Mouse (Mus musculus) urinary bladder, postnatal 4 days (tissue): ENCODE results near the gene Gamt.

Experiments
- DNase-seq, 2 experiments: peaks; one replicate each; pipeline ENCODE4 v3.0.0; 2021 to 2022; ENCODE audit warnings: low spot score in 2 of 2

The Gamt gene

DNA sequence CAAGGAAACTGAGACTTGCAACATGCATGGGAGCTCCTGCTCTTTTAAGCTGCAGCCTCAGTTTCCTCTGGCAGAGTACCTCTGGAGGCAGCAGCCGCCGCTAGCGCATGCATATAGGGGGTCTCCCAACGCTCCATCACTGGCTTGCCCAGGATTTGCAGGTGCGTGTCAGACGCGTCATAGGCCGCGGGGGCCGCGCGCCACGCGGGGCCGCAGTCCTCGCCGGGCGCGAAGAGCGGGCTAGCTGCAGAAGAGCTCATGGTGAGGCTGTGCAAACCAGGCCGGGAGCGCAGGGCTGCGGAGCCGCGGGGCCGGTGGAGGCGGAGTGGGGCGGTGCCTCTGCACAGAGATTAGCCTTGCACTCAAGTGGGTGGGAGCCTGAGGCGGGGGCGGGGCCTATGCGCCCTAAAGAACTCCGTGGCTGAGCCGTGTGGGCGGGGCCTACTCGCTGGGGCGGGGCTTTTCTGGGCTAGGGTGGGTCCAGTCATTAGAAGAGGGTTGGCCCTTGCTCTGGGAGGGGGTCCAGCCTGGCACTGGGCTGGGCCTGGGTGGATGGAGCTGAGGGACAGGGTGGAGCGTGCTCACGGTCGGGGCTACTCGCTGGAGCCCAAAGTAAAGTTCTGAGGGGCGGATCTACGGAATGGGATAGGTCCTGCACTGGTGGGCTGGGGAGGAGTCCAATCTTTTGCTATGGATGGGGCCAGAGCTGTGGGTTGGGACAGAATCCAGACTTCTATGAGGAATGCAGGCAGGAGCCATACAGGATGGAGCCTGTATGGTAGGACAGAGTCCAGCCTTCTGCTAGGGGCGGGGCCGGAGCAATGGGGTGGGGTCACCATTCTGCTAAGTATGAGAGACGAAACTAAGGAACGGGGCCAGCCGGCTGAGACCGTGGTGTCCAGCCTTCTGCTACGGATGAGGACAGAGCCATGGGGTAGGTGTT is at the start of gene Gamt, which contains the start of gene Dazap1:
TSS of gene Gamt (minus strand) at position 371 of the 943 bp plus-strand sequence.
TSS of gene Dazap1 (plus strand) at position 845 of the 943 bp plus-strand sequence.
- DNase-seq: peak; percentile 99

GRCm38 (mm10) chr10:80304862-80305261 is 44.0 kb upstream of the Gamt start:
- no peak for DNase-seq

- no peak for DNase-seq
Observed at GRCm38 (mm10) chr10:80304458-80304857, 43.6 kb upstream of the Gamt start.

DNA sequence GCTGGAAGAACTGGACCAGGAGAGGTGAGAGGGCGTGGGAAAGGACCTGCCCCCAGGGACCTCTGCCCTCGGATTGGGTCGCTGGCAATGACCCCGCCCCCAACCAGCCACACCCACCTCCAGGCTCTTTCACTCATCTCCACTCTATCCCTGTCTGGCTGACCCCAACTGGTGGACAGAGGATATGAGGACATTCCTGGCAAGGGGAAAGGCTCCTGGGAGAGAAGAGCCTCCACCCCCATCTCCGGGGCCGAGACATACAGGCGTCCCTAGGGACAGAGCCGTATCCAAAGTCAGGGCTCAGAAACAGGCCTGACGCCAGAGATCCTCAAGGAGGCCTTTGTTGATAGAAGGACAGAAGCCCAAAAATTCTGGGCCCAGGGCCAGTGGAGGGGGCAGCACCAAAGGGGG is 41.7 kb upstream of the Gamt start:
- peak; percentile 72 to 75 for DNase-seq

- DNase-seq: no peak
Observed at GRCm38 (mm10) chr10:80302082-80302355, 41.2 kb upstream of the Gamt start.

GRCm38 (mm10) chr10:80301256-80302081 is 40.7 kb upstream of the Gamt start:
- no peak for DNase-seq

- no peak for DNase-seq
Observed at GRCm38 (mm10) chr10:80300672-80301181, 39.9 kb upstream of the Gamt start.

DNA sequence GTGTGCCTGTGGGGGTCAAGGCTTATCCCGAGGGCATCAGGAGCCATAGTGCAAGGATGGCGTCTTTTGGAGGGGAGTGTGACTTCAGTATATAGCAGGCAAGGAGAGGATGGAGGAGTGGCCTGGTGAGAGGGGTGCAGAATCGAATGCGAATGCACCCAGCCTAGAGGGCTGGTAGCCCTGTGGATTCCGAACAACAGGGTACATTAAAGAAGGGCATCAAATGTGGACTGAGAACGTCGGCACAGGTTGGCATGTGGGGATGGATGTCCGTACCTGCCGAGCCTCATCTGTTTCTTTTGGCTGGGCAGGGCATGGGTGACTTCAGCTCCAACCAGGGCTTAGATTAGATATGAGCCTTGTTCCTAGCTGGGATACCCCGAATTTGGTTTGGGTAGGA is 39.0 kb upstream of the Gamt start:
- DNase-seq: no peak

DNA sequence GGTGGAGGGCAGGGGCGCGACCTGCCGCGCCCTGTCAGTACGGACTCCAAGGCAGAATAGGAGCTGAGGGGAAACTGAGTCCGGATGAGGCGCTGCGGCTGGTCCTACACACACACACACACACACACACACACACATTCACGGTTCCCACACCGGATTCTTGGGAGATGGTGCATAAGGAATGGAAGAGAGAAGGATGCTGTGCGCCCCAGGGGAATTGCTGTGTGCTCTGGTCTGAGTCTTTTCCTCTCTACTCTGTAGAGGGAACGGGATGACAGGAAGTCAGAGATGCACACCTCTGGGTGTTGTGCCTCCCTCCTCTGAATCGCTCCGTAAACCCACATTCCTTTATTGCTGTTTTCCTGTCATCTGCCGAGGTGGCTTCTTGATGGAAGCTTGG is 38.5 kb upstream of the Gamt start:
- DNase-seq: no peak

DNA sequence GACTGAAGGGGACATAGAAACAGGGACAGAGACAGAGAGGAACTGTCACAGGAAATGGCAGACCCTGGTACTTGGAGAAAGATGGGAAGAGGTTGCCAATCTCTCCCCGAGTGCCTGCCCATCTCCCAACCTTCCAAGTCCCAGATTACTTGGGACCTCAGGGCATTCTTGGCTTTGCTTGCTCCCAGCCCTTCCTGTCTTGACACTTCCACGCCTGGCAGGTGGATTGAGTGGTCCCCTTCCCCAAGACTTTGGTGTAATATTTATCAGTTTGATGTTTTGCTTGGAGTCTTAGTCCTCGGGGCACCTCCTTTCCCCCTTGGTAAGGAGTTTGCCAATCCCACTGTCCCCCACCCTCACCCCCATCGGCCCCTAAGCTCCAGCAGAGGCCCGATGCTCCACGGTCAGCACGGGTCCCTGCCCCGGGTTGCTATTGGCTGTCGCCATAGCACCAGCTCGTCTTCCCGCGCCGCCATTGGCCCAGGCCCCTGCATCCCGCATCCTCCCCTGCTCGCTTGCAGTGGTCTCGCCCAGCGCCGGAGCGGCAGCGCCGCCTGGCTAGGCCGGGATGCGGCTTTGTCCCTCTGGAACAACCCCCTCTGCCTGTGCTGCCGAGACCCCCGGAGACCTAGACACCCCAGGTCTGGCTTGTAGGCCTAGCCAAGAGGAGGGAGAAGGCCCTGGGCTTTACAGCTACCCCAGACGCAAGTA is 37.9 kb upstream of the Gamt start:
- no peak for DNase-seq

DNA sequence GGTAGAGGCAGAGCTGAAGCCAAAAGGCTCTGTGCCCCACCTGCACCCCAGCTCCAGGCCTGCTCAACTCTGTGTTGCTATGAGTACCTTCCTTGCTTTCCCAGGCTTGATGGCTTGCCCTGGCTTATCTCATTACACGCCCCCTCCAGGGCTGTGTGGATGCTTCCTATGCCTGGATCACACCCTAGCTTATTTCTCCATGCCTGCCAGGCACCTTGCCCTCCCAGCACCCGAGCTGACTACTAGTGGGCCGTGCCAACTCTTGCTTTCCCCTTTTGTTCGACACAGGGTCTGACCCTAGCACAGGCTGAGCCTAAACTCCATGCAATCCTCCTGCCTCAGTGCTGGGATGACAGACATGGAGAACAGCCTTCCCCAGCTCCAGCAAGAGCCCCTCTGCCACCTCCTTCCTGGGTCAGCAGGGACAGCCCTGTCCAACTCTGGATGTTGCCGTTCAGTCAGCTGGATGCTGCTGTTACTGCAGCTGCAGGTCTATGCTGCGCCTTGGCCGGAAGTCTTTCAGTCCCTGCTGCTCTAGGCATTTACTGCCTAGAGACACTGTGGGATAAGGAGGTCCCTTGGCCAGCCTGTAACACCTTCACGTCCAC is 36.8 kb upstream of the Gamt start:
- no peak for DNase-seq

DNA sequence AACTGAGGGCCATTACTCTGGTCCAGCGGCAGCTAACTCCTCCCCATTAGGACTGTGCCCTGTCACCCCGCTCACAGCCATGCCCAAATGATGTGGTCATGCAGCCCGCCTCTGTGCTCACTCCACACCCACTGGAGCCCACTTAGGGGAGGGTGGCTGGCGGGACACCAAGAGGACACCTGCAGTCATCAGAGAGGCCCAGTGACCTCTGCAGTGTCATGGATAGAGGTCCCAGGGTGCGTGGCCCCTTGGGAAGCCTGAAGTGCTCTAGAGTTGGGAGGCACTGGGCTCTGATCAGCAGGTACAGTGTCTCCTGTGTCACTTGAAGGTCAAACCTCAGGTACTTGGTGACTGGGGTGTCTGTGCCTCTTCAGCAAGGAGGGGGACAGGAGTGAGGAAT is 36.0 kb upstream of the Gamt start:
- DNase-seq: no peak

DNA sequence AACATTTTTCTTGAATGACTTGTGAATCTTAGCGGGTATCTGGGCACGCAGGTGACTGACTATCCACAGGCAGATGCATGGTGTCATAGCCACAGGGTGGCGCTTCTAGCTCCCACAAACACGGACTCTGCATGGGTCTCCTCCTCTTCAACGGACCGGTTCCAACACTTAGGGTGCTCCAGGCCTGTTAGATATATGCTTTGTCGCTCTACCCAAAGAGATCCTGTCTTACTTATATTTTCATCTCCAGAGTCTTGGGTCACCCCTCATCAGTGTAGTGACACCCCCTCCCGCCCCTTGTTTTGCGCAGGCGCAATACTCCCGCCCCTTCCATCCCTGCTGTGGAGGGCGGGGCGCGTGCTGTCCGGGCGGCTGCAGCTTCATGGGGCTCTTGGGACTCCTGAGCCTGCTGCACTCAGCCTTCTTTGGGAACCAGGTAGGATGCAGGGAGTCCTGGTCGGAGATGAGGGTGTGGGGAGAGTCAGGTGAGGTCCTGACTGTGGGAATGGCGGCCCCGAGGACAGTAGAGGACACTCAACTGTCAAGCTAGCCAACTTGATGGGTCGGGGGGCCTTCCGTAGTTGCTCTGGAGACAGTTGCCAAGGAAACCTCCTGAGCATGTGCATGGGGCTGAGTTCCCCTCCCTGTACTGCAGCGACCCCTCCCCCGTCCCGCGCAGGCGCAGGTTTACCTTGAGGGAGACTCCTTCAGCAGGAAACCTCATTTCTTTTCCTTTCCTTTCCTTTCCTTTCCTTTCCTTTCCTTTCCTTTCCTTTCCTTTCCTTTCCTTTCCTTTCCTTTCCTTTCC is 35.0 kb upstream of the Gamt start, which contains the start of gene Apc2:
TSS of gene Apc2 (plus strand) at position 360 of the 808 bp plus-strand sequence.
- peak in 1 of 2 experiments; percentile 64 for DNase-seq

DNA sequence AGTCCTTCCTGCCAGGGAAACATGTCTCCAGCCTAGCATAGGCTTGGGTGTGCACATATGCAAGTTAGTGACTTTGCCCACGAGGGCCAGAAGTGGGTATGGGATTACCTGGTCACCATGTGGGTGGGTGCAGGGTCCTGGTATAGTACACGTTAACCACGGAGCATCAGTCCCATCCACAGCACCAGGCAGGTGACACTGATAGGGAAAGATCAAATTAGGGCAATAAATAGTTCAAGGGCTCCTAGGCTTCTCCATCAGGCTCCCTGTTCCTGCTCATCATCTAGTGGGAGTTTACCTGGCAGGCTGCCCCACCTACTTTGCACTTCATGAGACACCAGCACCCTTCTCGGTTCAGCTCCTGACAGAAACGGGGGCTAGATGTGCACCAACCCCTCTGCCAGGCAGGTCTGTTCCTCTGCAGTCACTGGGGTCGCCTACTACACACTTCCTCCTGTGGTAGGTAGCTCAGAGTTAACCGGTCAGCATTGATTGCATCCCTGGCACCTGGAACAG is 34.0 kb upstream of the Gamt start:
- DNase-seq: no peak

DNA sequence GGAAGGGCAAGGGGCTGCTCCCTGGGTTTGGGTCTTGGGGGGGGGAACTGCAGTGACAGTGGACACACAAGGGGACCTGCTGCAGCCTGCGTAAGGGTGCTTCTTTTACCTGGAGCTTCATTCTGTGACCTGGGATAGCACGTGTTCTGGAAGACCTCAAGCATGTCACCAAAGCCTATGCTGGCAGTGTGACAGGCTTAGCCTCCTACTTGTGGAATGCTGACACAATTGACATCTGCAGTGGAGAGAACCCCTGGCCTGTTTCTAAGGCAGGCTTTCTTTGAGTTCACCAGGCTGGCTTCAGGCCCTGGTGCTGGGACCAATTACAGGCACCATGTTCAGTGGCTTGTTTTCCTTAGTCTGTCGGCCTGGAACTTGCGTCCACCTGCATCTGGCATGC is 33.5 kb upstream of the Gamt start:
- DNase-seq: no peak

GRCm38 (mm10) chr10:80293325-80293724 is 32.5 kb upstream of the Gamt start:
- DNase-seq: no peak

DNA sequence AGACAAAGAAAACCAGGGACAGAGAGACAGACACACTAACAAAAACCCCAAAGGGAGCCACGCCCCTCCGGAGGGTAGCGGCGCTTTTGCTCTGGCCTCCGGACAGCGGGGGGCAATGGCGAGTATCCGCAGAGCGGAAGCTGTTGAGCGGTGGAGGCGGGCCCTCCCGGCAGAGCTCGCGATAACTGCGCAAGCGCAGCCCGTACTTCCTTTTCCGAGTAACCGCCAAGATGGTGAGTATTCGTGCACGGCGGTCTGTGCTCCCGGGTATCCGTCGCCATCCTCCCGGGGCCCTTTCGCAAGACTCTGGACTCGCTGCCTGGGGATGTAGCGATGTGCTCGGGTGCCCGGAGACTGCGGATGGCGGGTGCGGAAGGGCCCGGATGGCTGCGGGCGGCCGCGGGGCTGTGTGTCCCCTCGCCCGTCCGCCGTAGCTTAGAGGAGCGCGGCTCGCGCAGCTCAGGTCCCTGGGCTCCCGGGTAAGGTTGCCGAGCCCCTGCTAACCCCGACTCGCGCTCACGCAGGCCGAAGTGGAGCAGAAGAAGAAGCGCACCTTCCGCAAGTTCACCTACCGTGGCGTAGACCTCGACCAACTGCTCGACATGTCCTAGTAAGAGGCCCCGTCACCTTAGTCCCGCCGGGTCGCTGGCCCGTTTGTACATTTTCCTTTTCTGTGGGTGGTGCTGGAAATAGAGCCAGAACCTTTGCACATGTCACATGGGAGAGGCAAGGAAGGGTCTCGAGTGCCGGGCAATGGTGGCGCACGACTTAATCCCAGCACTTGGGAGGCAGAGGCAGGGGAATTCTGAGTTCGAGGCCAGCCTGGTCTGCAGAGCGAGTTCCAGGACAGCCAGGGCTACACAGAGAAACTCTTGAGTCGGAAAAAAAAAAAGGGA is 31.7 kb upstream of the Gamt start, which contains the start of gene Rps15:
TSS of gene Rps15 (plus strand) at position 203 of the 896 bp plus-strand sequence.
- DNase-seq: peak; percentile 93 to 95

GRCm38 (mm10) chr10:80288657-80289056 is 27.8 kb upstream of the Gamt start:
- no peak for DNase-seq

DNA sequence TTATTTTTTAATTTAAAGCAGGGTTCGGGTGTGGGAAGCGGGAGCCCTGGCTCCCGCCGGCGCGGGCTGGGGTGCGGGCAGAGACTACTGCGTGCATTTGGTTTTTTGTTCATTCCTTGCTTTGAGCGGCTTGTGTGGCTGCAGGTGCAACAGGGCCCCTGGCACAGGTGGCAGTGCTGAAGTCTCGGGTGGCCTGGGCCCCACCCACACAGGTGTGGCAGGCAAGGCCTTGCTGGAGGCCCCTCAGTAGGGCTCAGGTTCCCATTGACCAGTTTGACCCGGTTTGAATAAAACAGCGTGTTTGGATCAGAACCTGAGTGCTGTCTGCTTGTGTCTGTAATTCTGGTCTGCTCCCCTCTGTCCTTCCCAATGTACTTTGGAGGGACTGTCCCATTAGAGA is 27.3 kb upstream of the Gamt start:
- no peak for DNase-seq
